Mouse (Mus musculus): ENCODE measurements around the gene Pcna.

The Pcna gene

DNA sequence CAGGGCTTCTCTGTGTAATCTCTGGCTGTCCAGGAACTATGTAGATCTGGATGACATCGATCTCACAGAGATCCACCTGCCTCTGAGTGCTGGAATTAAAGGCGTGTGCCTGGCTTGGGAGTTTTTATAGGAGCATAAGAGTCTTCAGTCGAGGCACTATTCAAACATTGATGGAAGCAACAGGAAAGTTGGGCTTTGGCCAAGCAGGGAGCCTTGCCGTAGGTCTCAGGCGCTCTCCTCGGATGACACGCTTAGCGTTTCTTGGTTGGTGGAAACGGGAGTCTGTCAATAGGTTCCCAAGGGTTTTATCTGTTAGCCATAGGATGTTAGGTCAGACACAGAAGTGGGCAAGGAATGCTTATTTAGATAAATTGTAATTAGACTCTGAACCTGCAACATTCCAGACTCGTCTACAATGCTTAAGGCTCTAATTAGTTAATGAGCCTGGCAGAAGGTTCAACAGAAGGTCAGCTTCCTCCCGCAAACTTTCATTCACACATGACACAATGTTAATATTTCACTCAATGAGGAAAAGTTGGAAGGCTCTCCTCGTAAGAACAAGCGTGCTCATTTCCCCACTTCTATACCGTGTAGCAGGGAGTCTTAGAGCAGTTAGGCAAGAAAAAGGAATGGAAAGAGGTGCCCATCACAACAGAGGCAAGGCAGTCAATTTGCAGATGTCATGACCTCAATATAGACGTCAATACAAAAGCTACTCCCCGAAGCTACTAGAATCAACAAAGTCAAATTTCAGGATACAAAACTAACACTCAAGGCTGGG is 18.9 kb downstream of the Pcna start:
- no peak for DNase-seq (ENCODE audit: low spot score in 2 of 2)

DNA sequence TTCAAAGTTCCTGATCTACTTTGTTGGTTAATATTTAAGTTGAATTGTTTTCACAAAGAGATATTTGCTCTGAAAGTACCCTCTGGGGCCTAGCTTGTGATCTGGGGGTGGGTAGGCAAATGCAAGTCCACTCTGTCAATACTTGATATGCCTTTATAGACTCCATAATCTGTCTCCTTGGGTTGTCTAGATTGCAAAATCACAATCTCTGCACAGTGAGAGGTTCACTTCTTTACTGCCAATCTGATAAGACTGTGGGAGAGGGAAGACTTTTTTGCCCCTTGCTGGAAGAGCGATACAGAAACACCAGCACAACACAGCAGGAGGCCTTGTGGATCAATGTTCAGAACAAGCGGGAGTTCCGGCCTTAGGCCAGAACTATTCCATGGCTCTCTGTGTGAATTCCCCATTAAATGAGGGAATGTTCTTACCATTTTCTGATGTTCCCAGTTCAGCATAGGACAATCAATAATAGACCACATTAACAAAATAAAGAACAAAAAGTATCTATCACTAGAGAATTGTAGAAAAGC is 20.6 kb downstream of the Pcna start:
- no peak for DNase-seq (ENCODE audit: low spot score in 2 of 2)

DNA sequence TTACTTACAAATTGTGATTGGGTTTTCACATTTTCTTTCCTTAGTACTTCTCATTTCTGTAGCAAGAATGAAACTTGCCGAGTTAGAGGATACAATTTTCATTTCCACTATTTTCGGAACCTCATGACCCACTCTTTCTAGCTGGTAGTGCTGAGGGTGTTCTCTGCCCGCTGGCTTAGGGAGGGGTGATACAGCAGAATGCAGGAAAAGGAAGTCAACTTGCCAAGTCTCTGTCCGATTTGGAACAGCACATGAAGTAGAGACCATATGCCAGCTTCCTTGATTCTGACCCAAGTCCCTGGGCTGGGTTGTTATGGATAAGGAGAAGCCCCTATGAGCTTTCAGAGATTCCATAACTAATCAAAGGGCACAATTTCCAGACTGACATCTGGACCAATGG is 28.8 kb downstream of the Pcna start:
- DNase-seq (ENCODE audit: low spot score in 2 of 2): no peak

- peak; percentile 12 to 13 for DNase-seq (ENCODE audit: low spot score in 2 of 2)
These were observed 31.5 kb downstream of the Pcna start for GRCm38 (mm10) chr2:132221611-132222073.

DNA sequence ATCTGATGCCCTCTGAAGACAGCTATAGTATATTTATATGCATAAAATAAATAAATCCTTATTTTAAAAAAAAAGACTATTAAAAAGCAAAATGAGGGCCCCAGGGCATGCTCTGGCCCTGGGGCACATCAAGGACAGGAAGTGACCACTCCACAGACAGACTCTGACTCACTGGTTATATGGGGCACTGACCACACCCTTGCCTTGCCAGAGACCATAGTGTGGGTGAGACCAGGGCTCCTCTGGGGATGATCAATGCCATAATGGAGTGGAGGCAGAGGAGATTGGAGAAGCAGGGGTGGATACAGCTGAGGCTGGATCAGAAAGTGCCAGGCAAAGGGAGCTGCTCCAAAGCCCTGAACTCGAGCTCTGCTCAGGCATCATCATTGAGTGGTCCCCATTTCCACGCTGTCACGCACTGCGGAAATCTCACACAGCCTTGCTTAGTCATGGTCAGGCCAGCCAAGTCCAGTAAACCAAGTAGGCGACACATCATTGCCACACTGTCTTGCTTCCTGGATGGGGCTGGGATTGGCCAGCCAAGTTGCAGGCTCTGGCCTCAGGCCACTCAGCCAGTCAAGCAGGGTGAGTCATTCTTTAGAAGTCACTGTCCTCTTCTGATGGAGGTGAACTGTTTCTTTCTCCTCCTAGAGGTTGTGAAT is 41.0 kb downstream of the Pcna start:
- no peak for DNase-seq (ENCODE audit: low spot score in 2 of 2)

- no peak for DNase-seq (ENCODE audit: low spot score in 2 of 2)
These were observed 42.3 kb downstream of the Pcna start for GRCm38 (mm10) chr2:132210806-132211312.

DNA sequence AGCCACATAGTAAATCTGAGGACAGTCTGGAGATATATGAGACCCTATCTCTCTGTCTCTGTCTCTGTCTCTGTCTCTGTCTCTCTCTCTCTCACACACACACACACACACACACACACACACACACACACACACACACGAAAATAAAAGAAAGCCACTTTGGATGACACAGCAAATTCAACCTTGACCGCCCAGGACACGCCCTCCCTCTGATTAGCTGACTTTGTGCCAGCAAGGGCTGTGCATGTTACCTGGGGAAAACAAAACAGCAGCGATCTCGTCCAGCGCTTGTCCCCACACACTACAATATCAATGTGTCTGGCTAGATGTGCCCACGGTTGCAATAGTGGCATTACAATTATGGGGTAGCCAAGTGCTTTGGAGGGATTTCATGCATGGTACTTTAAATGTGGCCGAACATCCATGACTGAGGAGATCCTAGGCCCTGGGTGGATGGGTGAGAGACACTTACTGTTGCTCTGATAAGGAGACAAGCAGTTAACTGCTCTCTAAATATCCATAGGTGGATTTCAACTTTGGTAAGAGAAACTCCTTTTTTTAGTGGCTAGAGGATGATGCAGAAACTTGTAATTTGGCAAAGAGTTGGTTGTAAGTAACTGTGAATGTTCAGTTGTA is 44.8 kb downstream of the Pcna start:
- no peak for DNase-seq (ENCODE audit: low spot score in 2 of 2)

- DNase-seq (ENCODE audit: low spot score in 2 of 2): no peak
These were observed 46.7 kb downstream of the Pcna start for GRCm38 (mm10) chr2:132206316-132206881.

GRCm38 (mm10) chr2:132205549-132205948 is 47.6 kb downstream of the Pcna start:
- DNase-seq (ENCODE audit: low spot score in 2 of 2): no peak

GRCm38 (mm10) chr2:132203773-132204172 is 49.3 kb downstream of the Pcna start:
- no peak for DNase-seq (ENCODE audit: low spot score in 2 of 2)

- no peak for DNase-seq (ENCODE audit: low spot score in 2 of 2)
These were observed 49.9 kb downstream of the Pcna start for GRCm38 (mm10) chr2:132203186-132203585.
